In the genomic region with DNA sequence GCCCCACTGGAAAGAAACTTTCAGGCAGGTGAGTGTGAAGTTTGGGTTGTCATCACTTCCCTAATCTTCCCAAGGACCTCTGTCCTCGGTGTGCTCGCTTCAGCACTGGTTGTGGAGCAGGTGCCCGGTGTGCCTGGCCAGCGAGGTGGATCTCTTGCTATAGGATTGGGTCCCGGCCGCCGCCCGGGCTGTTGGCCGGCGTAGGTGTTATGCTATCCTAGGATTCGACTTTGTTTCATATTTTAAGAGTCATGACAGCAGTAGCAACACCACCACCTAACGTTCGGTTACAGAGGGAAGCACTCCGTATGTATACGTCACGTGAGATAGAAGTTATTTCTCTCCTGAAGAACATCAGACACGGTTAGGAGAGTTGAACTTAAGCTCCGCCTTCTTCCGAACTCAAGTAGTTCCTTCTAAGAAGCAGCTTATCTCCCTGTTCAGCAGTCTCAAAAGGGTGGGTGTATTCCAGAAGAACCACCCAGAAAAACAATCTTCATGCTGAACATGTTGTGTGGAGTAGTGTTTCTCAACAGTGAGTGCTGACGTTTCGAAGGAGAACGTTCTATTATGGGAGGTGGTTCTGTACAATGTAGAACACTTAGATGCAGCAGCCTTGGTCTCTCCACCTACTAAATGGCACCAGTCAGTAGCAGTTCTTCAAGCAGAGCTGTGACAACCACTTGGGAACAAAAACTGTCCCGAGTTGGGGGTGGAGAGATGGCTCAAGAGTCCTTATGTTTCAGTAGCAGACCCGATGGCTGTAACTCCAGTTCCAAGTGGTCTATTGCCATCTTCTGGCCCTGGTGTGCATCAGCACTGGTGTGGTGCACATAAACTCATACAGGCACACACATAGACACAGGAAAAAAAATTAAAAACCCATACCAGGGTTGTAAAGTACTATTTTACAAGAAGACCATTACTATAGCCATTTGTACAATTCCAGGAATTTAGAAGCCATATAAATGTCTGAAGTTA, we compare ENCODE assay signal across 8 mouse cellular contexts. TPM values are rescaled to one million over a fixed set of nuclear protein-coding genes. Genes with fewer than 3 reads are reported as not detected.
DNase-seq lines count a peak whose midpoint lies in the region; ATAC-seq and TF ChIP-seq lines count a peak whose summit lies in the region.

No protein-coding gene starts in this region.

- H3K4me3 ChIP-seq in kidney, embryonic 14.5 days (ENCODE audit: low read length) = peak overlapping the region; percentile 97
- H3K4me3 ChIP-seq in forebrain, embryonic 10.5 days = peak overlapping the region; percentile 92
- H3K4me3 ChIP-seq in limb, embryonic 15.5 days = peak overlapping the region; percentile 82
- peak overlapping the region; percentile 96 for H3K4me3 ChIP-seq in midbrain, postnatal 0 days (ENCODE audit: low read depth, low read length)

- TF ChIP-seq CTCF in midbrain, postnatal 0 days (IDR thresholded peaks at IDR 0.05) = peak; percentile 57

- peaks cover 32% of the 10 kb centered on the region for H3K36me3 ChIP-seq in kidney, embryonic 14.5 days (ENCODE audit: control insufficient read depth, insufficient read depth, low read length)
- H3K36me3 ChIP-seq in forebrain, embryonic 10.5 days (replicated peaks) = peaks cover 58% of the 10 kb centered on the region
- H3K36me3 ChIP-seq in limb, embryonic 15.5 days = peaks cover 39% of the 10 kb centered on the region
- peaks cover 15% of the 10 kb centered on the region for H3K36me3 ChIP-seq in midbrain, postnatal 0 days (ENCODE audit: insufficient read depth, low read length)

- intact Hi-C loops in left cerebral cortex, postnatal 36 days (cut with DNase I) = no loop called here

- peak; percentile 40 for ATAC-seq in kidney, embryonic 14.5 days (ENCODE audit: low FRiP score, low TSS enrichment)
- ATAC-seq in limb, embryonic 15.5 days (ENCODE audit: insufficient number of reproducible peaks, low FRiP score, low TSS enrichment, low read depth) = no peak
- ATAC-seq in midbrain, postnatal 0 days (ENCODE audit: low FRiP score) = peak; percentile 22; the same call in 1 of the 2 replicates

- 17% methylated on average over 24 of the region's 24 CpGs for WGBS in kidney, embryonic 14.5 days
- WGBS in forebrain, embryonic 10.5 days = 19% methylated on average over 24 of the region's 24 CpGs
- WGBS in limb, embryonic 15.5 days = 17% methylated on average over 24 of the region's 24 CpGs
- 16% methylated on average over 24 of the region's 24 CpGs for WGBS in midbrain, postnatal 0 days

- H3K9me3 ChIP-seq in kidney, embryonic 14.5 days (ENCODE audit: control insufficient read depth, low read length) = no peaks in the 10 kb centered on the region
- H3K9me3 ChIP-seq in forebrain, embryonic 10.5 days = no peaks in the 10 kb centered on the region
- H3K9me3 ChIP-seq in limb, embryonic 15.5 days = no peaks in the 10 kb centered on the region
- no peaks in the 10 kb centered on the region for H3K9me3 ChIP-seq in midbrain, postnatal 0 days (ENCODE audit: low read length)

- peak overlapping the region; percentile 88 for H3K4me2 ChIP-seq in kidney, embryonic 14.5 days (replicated peaks; ENCODE audit: low read depth, low read length)
- H3K4me2 ChIP-seq in limb, embryonic 15.5 days = peak overlapping the region; percentile 91
- peak overlapping the region; percentile 88 for H3K4me2 ChIP-seq in midbrain, postnatal 0 days (ENCODE audit: low read depth, low read length, poor library complexity, severe bottlenecking)

- H3K4me1 ChIP-seq in kidney, embryonic 14.5 days (ENCODE audit: control insufficient read depth, insufficient read depth, low read length) = peaks cover 5% of the 10 kb centered on the region
- peaks cover 22% of the 10 kb centered on the region for H3K4me1 ChIP-seq in forebrain, embryonic 10.5 days
- peaks cover 16% of the 10 kb centered on the region for H3K4me1 ChIP-seq in limb, embryonic 15.5 days
- no peaks in the 10 kb centered on the region; the same call in 1 of the 2 replicates for H3K4me1 ChIP-seq in midbrain, postnatal 0 days (ENCODE audit: insufficient read depth, low read length)

- peak overlapping the region; percentile 67 for H3K9ac ChIP-seq in kidney, embryonic 14.5 days (ENCODE audit: low read depth, low read length)
- H3K9ac ChIP-seq in limb, embryonic 15.5 days = peak overlapping the region; percentile 55
- peak overlapping the region; percentile 59 for H3K9ac ChIP-seq in midbrain, postnatal 0 days (replicated peaks; ENCODE audit: low read length, poor library complexity, severe bottlenecking)

- H3K27me3 ChIP-seq in kidney, embryonic 14.5 days (ENCODE audit: control insufficient read depth, insufficient read depth, low read length) = no peaks in the 10 kb centered on the region
- H3K27me3 ChIP-seq in forebrain, embryonic 10.5 days (ENCODE audit: poor library complexity, severe bottlenecking) = no peaks in the 10 kb centered on the region
- H3K27me3 ChIP-seq in limb, embryonic 15.5 days = no peaks in the 10 kb centered on the region
- no peaks in the 10 kb centered on the region for H3K27me3 ChIP-seq in midbrain, postnatal 0 days (ENCODE audit: insufficient read depth, low read length)

- H3K27ac ChIP-seq in kidney, embryonic 14.5 days (ENCODE audit: low read depth, low read length) = peak overlapping the region; percentile 81; the same call in 1 of the 2 replicates
- peak overlapping the region; percentile 95 for H3K27ac ChIP-seq in forebrain, embryonic 10.5 days
- peak overlapping the region; percentile 88 for H3K27ac ChIP-seq in limb, embryonic 15.5 days
- peak overlapping the region; percentile 74 for H3K27ac ChIP-seq in midbrain, postnatal 0 days (ENCODE audit: low read depth, low read length)

- no peak for DNase-seq in kidney, adult 11 months
- peak; percentile 47 for DNase-seq in NIH3T3 (ENCODE audit: low read depth)
- no peak for DNase-seq in forebrain, embryonic 10.5 days (ENCODE audit: extremely low spot score, low spot score)
- peak; percentile 52 for DNase-seq in midbrain, postnatal 0 days (ENCODE audit: low spot score)
- no peak for DNase-seq in layer of hippocampus, postnatal 25 days (ENCODE audit: extremely low spot score in 1 of 2, low spot score in 1 of 2)
- no peak for DNase-seq in left cerebral cortex, postnatal 36 days (ENCODE audit: low spot score in 2 of 2)

RNA-seq across cellular contexts. Expression of gene Rpain, which starts 0.8 kb away (rescaled TPM):
- polyA plus RNA-seq in kidney, embryonic 14.5 days (2014; fragmentation: Nextera tagmentation; extraction: Ambion mirVana) = 69.4 and 73.4 TPM in 2 replicates
- 83.8 and 93.9 TPM in 2 replicates for polyA plus RNA-seq in forebrain, embryonic 10.5 days (2016; fragmentation: Nextera tagmentation; extraction: Ambion mirVana)
- 69.1 and 71.5 TPM in 2 replicates for polyA plus RNA-seq in limb, embryonic 15.5 days (2015; fragmentation: Nextera tagmentation; extraction: Ambion mirVana)
- 20.1 and 25.6 TPM in 2 replicates for total RNA-seq in midbrain, postnatal 0 days (2014; rRNA removed)
- polyA plus RNA-seq in midbrain, postnatal 0 days (2015; fragmentation: Nextera tagmentation; extraction: Ambion mirVana) = 60.6 and 68.3 TPM in 2 replicates
- 10 to 100 TPM; 36.7 to 41.2 TPM for total RNA-seq in layer of hippocampus, postnatal 25 days (2021)
- total RNA-seq in left cerebral cortex, postnatal 36 days (2021) = 10 to 100 TPM; 32.4 to 49.1 TPM

RNA-seq across cellular contexts. Expression of gene Nup88, which starts 1.1 kb away (rescaled TPM):
- polyA plus RNA-seq in kidney, embryonic 14.5 days (2014; fragmentation: Nextera tagmentation; extraction: Ambion mirVana) = 107 and 142 TPM in 2 replicates
- polyA plus RNA-seq in forebrain, embryonic 10.5 days (2016; fragmentation: Nextera tagmentation; extraction: Ambion mirVana) = 150 and 155 TPM in 2 replicates
- 103 and 115 TPM in 2 replicates for polyA plus RNA-seq in limb, embryonic 15.5 days (2015; fragmentation: Nextera tagmentation; extraction: Ambion mirVana)
- total RNA-seq in midbrain, postnatal 0 days (2014; rRNA removed) = 63.8 and 98.6 TPM in 2 replicates
- 98.2 and 104 TPM in 2 replicates for polyA plus RNA-seq in midbrain, postnatal 0 days (2015; fragmentation: Nextera tagmentation; extraction: Ambion mirVana)
- 10 to 100 TPM; 48.2 to 57.0 TPM for total RNA-seq in layer of hippocampus, postnatal 25 days (2021)
- 10 to 100 TPM; 50.8 to 53.3 TPM for total RNA-seq in left cerebral cortex, postnatal 36 days (2021)

RNA-seq across cellular contexts. Expression of gene C1qbp, which starts 12.0 kb away (rescaled TPM):
- polyA plus RNA-seq in kidney, embryonic 14.5 days (2014; fragmentation: Nextera tagmentation; extraction: Ambion mirVana) = 288 and 307 TPM in 2 replicates
- 366 and 369 TPM in 2 replicates for polyA plus RNA-seq in forebrain, embryonic 10.5 days (2016; fragmentation: Nextera tagmentation; extraction: Ambion mirVana)
- polyA plus RNA-seq in limb, embryonic 15.5 days (2015; fragmentation: Nextera tagmentation; extraction: Ambion mirVana) = 197 and 200 TPM in 2 replicates
- total RNA-seq in midbrain, postnatal 0 days (2014; rRNA removed) = 21.9 and 33.2 TPM in 2 replicates
- polyA plus RNA-seq in midbrain, postnatal 0 days (2015; fragmentation: Nextera tagmentation; extraction: Ambion mirVana) = 189 and 194 TPM in 2 replicates
- total RNA-seq in layer of hippocampus, postnatal 25 days (2021) = 100 to 1,000 TPM; 101 to 111 TPM
- 10 to 100 TPM; 87.4 to 91.5 TPM for total RNA-seq in left cerebral cortex, postnatal 36 days (2021)

RNA-seq across cellular contexts. Expression of gene Dhx33, which starts 33.4 kb away (rescaled TPM):
- 10.7 and 29.9 TPM in 2 replicates for polyA plus RNA-seq in kidney, embryonic 14.5 days (2014; fragmentation: Nextera tagmentation; extraction: Ambion mirVana)
- polyA plus RNA-seq in forebrain, embryonic 10.5 days (2016; fragmentation: Nextera tagmentation; extraction: Ambion mirVana) = 27.5 and 28.6 TPM in 2 replicates
- polyA plus RNA-seq in limb, embryonic 15.5 days (2015; fragmentation: Nextera tagmentation; extraction: Ambion mirVana) = 15.9 and 17.1 TPM in 2 replicates
- total RNA-seq in midbrain, postnatal 0 days (2014; rRNA removed) = 24.0 and 30.0 TPM in 2 replicates
- polyA plus RNA-seq in midbrain, postnatal 0 days (2015; fragmentation: Nextera tagmentation; extraction: Ambion mirVana) = 8.6 and 10.1 TPM in 2 replicates
- 10 to 100 TPM; 54.2 to 56.4 TPM for total RNA-seq in layer of hippocampus, postnatal 25 days (2021)
- 10 to 100 TPM; 25.6 to 28.9 TPM for total RNA-seq in left cerebral cortex, postnatal 36 days (2021)

RNA-seq across cellular contexts. Expression of gene Mis12, which starts 48.6 kb away (rescaled TPM):
- polyA plus RNA-seq in kidney, embryonic 14.5 days (2014; fragmentation: Nextera tagmentation; extraction: Ambion mirVana) = 23.2 and 31.1 TPM in 2 replicates
- 67.8 and 73.9 TPM in 2 replicates for polyA plus RNA-seq in forebrain, embryonic 10.5 days (2016; fragmentation: Nextera tagmentation; extraction: Ambion mirVana)
- 40.8 and 43.3 TPM in 2 replicates for polyA plus RNA-seq in limb, embryonic 15.5 days (2015; fragmentation: Nextera tagmentation; extraction: Ambion mirVana)
- 7.6 and 11.3 TPM in 2 replicates for total RNA-seq in midbrain, postnatal 0 days (2014; rRNA removed)
- polyA plus RNA-seq in midbrain, postnatal 0 days (2015; fragmentation: Nextera tagmentation; extraction: Ambion mirVana) = 12.7 and 13.1 TPM in 2 replicates
- 10 to 100 TPM; 12.9 to 15.7 TPM for total RNA-seq in layer of hippocampus, postnatal 25 days (2021)
- total RNA-seq in left cerebral cortex, postnatal 36 days (2021) = 10 to 100 TPM; 14.9 to 16.5 TPM

Comparison
In these comparisons a context has a peak if more than half of its experiments do, and no peak if none do; other contexts are left out.
1. DNase-seq: peak in NIH3T3 (single experiment) and midbrain, postnatal 0 days (single experiment); none in kidney, adult 11 months (single experiment), forebrain, embryonic 10.5 days (single experiment), layer of hippocampus, postnatal 25 days (0 of 2) and left cerebral cortex, postnatal 36 days (0 of 2).
2. Peak in every context shown above with its lines, with median percentiles within 50 percentile points of each other: H3K27ac ChIP-seq, H3K4me2 ChIP-seq, H3K4me3 ChIP-seq and H3K9ac ChIP-seq.